Mouse (Mus musculus) left cerebral cortex, adult 6 months (tissue): ENCODE measurements around the gene Atp11b. TPM values are rescaled to one million over a fixed set of nuclear protein-coding genes. Genes with fewer than 3 reads are reported as not detected.

Source experiments
- long read RNA-seq, 2 experiments: library from polyadenylated mRNA; unstranded; transcript quantifications; one replicate each; pipeline ENCODE4 v2.0.0; 2019 to 2020
- polyA plus RNA-seq: library from polyadenylated mRNA; unstranded; fragments of <200 nt; fragmentation: Nextera tagmentation; gene quantifications from 2 replicates; pipeline ENCODE4 v1.2.3, GENCODE M21; 2021

Atp11b gene
- 7.9 and 9.9 TPM in 2 replicates for polyA plus RNA-seq
- long read RNA-seq, experiment 1, full-length matches to known transcripts: 10 of 56 reads
- long read RNA-seq, experiment 1, partial matches to known transcripts: 22 of 56 reads
- long read RNA-seq, experiment 1, other reads (novel, unspliced or antisense): 24 of 56 reads
- long read RNA-seq, experiment 2, full-length matches to known transcripts: 2 of 12 reads
- long read RNA-seq, experiment 2, partial matches to known transcripts: 5 of 12 reads
- long read RNA-seq, experiment 2, other reads (novel, unspliced or antisense): 5 of 12 reads

GRCm38 (mm10) chr3:35753825-35754767 is at the start of gene Atp11b:
TSS of gene Atp11b (plus strand) at chr3:35754106.

Other genes with a start within 250 kb of the Atp11b start
- 56.4 and 60.9 TPM in 2 replicates for gene Dcun1d1, start 183.3 kb downstream of the Atp11b start, polyA plus RNA-seq
- 13.4 and 15.7 TPM in 2 replicates for gene Mccc1, start 246.6 kb downstream of the Atp11b start, polyA plus RNA-seq